Mouse (Mus musculus) liver, embryonic 16.5 days (tissue): ENCODE data around the gene Mtmr1. TPM values are rescaled to one million over a fixed set of nuclear protein-coding genes. Genes with fewer than 3 reads are reported as not detected.
"Not testable (repeated sequence)": the region's sequence is repeated elsewhere in the genome, so short reads cannot be mapped to it uniquely, and the experiment has no call there.

ENCODE experiments used
- ATAC-seq: fragments of 200-750 bp; cut with Nextera tagmentation; 2 replicates; pipeline ENCODE4 v1.8.0; 2017; ENCODE audit warnings: low read depth, mild to moderate bottlenecking, moderate number of reproducible peaks, moderate library complexity
- H3K27ac ChIP-seq: fragments of 300-500 bp; sonication (generic); 2 replicates; pipeline ENCODE4 v1.5.1; 2014; ENCODE audit warnings: mild to moderate bottlenecking, low read length
- H3K27me3 ChIP-seq: fragments of 300-500 bp; sonication (generic); 2 replicates; pipeline ENCODE4 v1.6.1; 2014; ENCODE audit warnings: low read depth, low read length, mixed read lengths; ENCODE audit not compliant: control insufficient read depth, insufficient read depth
- H3K36me3 ChIP-seq: fragments of 300-500 bp; sonication (generic); 2 replicates; pipeline ENCODE4 v1.6.1; 2014; ENCODE audit warnings: mild to moderate bottlenecking; ENCODE audit not compliant: control insufficient read depth, insufficient read depth
- H3K4me1 ChIP-seq: fragments of 300-500 bp; sonication (generic); 2 replicates; pipeline ENCODE4 v1.6.1; 2014; ENCODE audit warnings: low read depth, low read length, mixed read lengths; ENCODE audit not compliant: control insufficient read depth
- H3K4me2 ChIP-seq: fragments of 300-500 bp; sonication (generic); 2 replicates; pipeline ENCODE4 v1.6.1; 2014; ENCODE audit warnings: low read depth, low read length, mixed read lengths
- H3K4me3 ChIP-seq: fragments of 300-500 bp; sonication (generic); 2 replicates; pipeline ENCODE4 v1.5.1; 2014; ENCODE audit warnings: low read depth, mild to moderate bottlenecking, low read length
- H3K9ac ChIP-seq: fragments of 300-500 bp; sonication (generic); 2 replicates; pipeline ENCODE4 v1.6.1; 2014; ENCODE audit warnings: low read depth, low read length
- H3K9me3 ChIP-seq: fragments of 300-500 bp; sonication (generic); replicated peaks from 2 replicates; pipeline ENCODE4 v1.6.1; 2016; ENCODE audit warnings: low read length; ENCODE audit not compliant: control insufficient read depth
- WGBS: fragments of 180-500 bp; shearing (Covaris S2); extraction: QIAGEN DNeasy Blood & Tissue Kit; methylation state at CpG from one replicate; pipeline ENCODE4 v1.1.7; 2014; ENCODE audit not compliant: insufficient replicate concordance; 5-methylcytosine and 5-hydroxymethylcytosine counted together
- polyA plus RNA-seq: library from polyadenylated mRNA; unstranded; fragments of >200 nt; fragmentation: Nextera tagmentation; extraction: Ambion mirVana; gene quantifications from 2 replicates; pipeline ENCODE4 v1.2.1, GENCODE M21; 2015

The Mtmr1 gene
- 5.3 and 5.4 TPM in 2 replicates for polyA plus RNA-seq

GRCm38 (mm10) chrX:71364554-71364991 is at the start of gene Mtmr1:
Gene Mtmr1 (plus strand): TSS chrX:71364760.
- peak within 1 kb of the TSS; percentile 67 for H3K4me2 ChIP-seq
- peak within 1 kb of the TSS; percentile 76 for H3K4me3 ChIP-seq
- H3K9ac ChIP-seq = peak within 1 kb of the TSS; percentile 79
- peak; percentile 92 for ATAC-seq
- peak within 1 kb of the TSS; percentile 61; the same call in 1 of the 2 replicates for H3K27ac ChIP-seq
- 13% methylated on average over 23 of the region's 47 CpGs for whole genome bisulfite sequencing
- no peaks in the 10 kb centered on the region; the same call in 1 of the 2 replicates for H3K4me1 ChIP-seq
- H3K36me3 ChIP-seq = no peaks in the 10 kb centered on the region
- H3K9me3 ChIP-seq = no peaks in the 10 kb centered on the region
- H3K27me3 ChIP-seq = no peaks in the 10 kb centered on the region

- H3K4me1 ChIP-seq = no peaks in the 10 kb centered on the region
- H3K4me2 ChIP-seq = no peak overlapping the region
- no peak overlapping the region for H3K27ac ChIP-seq
- H3K27me3 ChIP-seq = no peaks in the 10 kb centered on the region
- H3K9ac ChIP-seq = no peak overlapping the region
- H3K9me3 ChIP-seq = no peaks in the 10 kb centered on the region
- WGBS = 62% methylated on average over 1 of the region's 1 CpGs
- H3K36me3 ChIP-seq = no peaks in the 10 kb centered on the region
- H3K4me3 ChIP-seq = no peak overlapping the region
- ATAC-seq = no peak
Measured at GRCm38 (mm10) chrX:71352033-71352432, 12.5 kb upstream of the Mtmr1 start.

DNA sequence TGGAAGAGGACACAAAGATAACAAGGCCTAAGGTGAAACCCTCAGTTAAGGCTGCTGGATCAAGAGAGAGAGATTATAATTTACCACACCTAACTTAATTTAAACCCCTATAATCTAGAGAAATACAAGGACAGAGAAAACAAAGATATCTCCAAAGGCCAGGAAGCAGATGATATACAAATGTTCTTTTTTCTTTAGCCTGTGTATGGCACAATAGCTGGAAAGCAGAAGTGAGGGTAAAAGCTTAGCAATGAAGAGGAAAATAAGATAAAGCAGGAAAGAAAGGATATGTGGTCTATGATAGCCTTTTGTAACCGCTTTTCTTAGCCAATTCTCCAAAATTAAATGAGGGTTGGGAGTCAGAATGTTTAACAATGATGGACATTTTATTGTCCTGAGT is 9.2 kb upstream of the Mtmr1 start:
- WGBS = 22% methylated on average over 1 of the region's 1 CpGs
- no peaks in the 10 kb centered on the region for H3K9me3 ChIP-seq
- H3K9ac ChIP-seq = no peak overlapping the region
- no peaks in the 10 kb centered on the region for H3K27me3 ChIP-seq
- no peaks in the 10 kb centered on the region for H3K4me1 ChIP-seq
- no peak overlapping the region for H3K4me2 ChIP-seq
- no peaks in the 10 kb centered on the region for H3K36me3 ChIP-seq
- H3K27ac ChIP-seq = no peak overlapping the region
- H3K4me3 ChIP-seq = no peak overlapping the region
- ATAC-seq = no peak

- H3K4me2 ChIP-seq, H3K4me3 ChIP-seq, H3K27me3 ChIP-seq, H3K4me1 ChIP-seq, ATAC-seq, H3K36me3 ChIP-seq, H3K9me3 ChIP-seq, H3K27ac ChIP-seq, H3K9ac ChIP-seq: not testable (repeated sequence)
- WGBS = 76% methylated on average over 10 of the region's 10 CpGs
Measured at GRCm38 (mm10) chrX:71361793-71362192, 2.8 kb upstream of the Mtmr1 start.

DNA sequence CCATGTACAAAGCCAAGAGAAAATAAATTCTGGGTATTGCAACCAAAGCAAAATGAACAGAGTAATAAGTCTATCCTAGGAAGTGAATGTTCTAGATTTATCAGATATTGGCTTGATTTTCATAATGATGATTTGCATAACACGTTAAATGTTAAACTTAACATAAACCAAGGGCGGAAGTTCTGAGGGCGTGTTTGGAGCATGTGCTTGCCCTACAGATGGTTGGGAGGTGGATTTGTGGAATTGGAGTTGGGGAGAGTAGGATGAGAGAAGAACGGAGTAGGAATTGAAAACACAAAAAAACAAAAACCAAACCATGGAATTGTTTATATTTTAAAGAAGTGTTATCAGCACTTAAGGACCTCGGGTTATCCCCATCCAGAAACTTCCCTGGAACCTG is 498 bp upstream of the Mtmr1 start:
- H3K36me3 ChIP-seq = no peaks in the 10 kb centered on the region
- peak overlapping the region; percentile 76 for H3K4me3 ChIP-seq
- H3K27ac ChIP-seq = no peak overlapping the region
- H3K9me3 ChIP-seq = no peaks in the 10 kb centered on the region
- no peaks in the 10 kb centered on the region; the same call in 1 of the 2 replicates for H3K4me1 ChIP-seq
- H3K4me2 ChIP-seq = peak overlapping the region; percentile 67
- ATAC-seq = no peak
- no peaks in the 10 kb centered on the region for H3K27me3 ChIP-seq
- H3K9ac ChIP-seq = peak overlapping the region; percentile 79; the same call in 1 of the 2 replicates
- 56% methylated on average over 5 of the region's 5 CpGs for WGBS

- Histone ChIP-seq H3K9ac (peak overlapping the region; percentile 79), H3K4me1 (no peaks in the 10 kb centered on the region; the same call in 1 of the 2 replicates), H3K4me3 (peak overlapping the region; percentile 76), H3K27me3 (no peaks in the 10 kb centered on the region), H3K9me3 (no peaks in the 10 kb centered on the region), H3K4me2 (peak overlapping the region; percentile 67), H3K27ac (peak overlapping the region; percentile 61; the same call in 1 of the 2 replicates), H3K36me3 (no peaks in the 10 kb centered on the region)
- ATAC-seq = peak; percentile 62
- WGBS = 18% methylated on average over 16 of the region's 20 CpGs
Measured at GRCm38 (mm10) chrX:71365011-71365410, 451 bp downstream of the Mtmr1 start.

DNA sequence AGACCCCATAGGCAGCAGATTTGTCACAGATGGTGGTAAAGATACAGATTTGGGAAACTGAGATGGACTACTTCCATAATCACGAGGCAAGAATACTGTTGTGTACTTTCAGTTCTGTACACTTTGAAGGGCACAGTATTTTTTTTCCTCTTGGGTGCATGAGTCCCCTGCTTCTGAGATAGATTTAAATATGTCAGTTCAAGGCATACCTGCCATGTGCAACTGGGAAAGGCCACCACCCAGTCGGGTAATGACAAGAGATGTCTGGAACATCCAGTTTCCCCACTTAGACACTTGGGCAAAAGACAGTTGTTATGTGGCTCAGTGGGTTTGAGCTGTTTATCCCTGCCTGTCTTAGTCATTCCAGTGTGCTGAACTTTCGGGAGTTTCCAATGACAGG is 950 bp downstream of the Mtmr1 start:
- Histone ChIP-seq H3K9me3 (no peaks in the 10 kb centered on the region), H3K27me3 (no peaks in the 10 kb centered on the region), H3K27ac (no peak overlapping the region), H3K4me3 (peak overlapping the region; percentile 76), H3K36me3 (no peaks in the 10 kb centered on the region), H3K9ac (peak overlapping the region; percentile 79), H3K4me1 (no peaks in the 10 kb centered on the region; the same call in 1 of the 2 replicates), H3K4me2 (peak overlapping the region; percentile 67)
- ATAC-seq = no peak
- WGBS = 43% methylated on average over 3 of the region's 3 CpGs

- H3K4me1 ChIP-seq = no peaks in the 10 kb centered on the region; the same call in 1 of the 2 replicates
- H3K4me2 ChIP-seq = no peak overlapping the region
- no peak for ATAC-seq
- no peak overlapping the region for H3K4me3 ChIP-seq
- H3K27me3 ChIP-seq = no peaks in the 10 kb centered on the region
- no peak overlapping the region for H3K27ac ChIP-seq
- no peaks in the 10 kb centered on the region for H3K9me3 ChIP-seq
- no peaks in the 10 kb centered on the region for H3K36me3 ChIP-seq
- no peak overlapping the region for H3K9ac ChIP-seq
Measured at GRCm38 (mm10) chrX:71366973-71367372, 2.4 kb downstream of the Mtmr1 start.

GRCm38 (mm10) chrX:71376781-71377180 is 12.2 kb downstream of the Mtmr1 start:
- no peaks in the 10 kb centered on the region for H3K4me1 ChIP-seq
- no peak overlapping the region for H3K4me2 ChIP-seq
- ATAC-seq = no peak
- H3K9me3 ChIP-seq = no peaks in the 10 kb centered on the region
- H3K27ac ChIP-seq = no peak overlapping the region
- H3K27me3 ChIP-seq = no peaks in the 10 kb centered on the region
- no peak overlapping the region for H3K4me3 ChIP-seq
- no peak overlapping the region for H3K9ac ChIP-seq
- H3K36me3 ChIP-seq = no peaks in the 10 kb centered on the region
- WGBS = 79% methylated on average over 1 of the region's 1 CpGs
